Mouse (Mus musculus) stomach, embryonic 16.5 days (tissue): ENCODE measurements around the gene Cdc7. TPM values are rescaled to one million over a fixed set of nuclear protein-coding genes. Genes with fewer than 3 reads are reported as not detected.

Experiments used
- ATAC-seq: fragments of 200-750 bp; cut with Nextera tagmentation; 2 replicates; pipeline ENCODE4 v1.8.0; 2017; ENCODE audit warnings: moderate number of reproducible peaks, moderate TSS enrichment; ENCODE audit not compliant: insufficient read depth, low FRiP score
- H3K27ac ChIP-seq: fragments of 300-500 bp; sonication (generic); 2 replicates; pipeline ENCODE4 v1.5.1; 2014; ENCODE audit warnings: low read length
- H3K27me3 ChIP-seq: fragments of 300-500 bp; sonication (generic); 2 replicates; pipeline ENCODE4 v1.6.1; 2014; ENCODE audit warnings: low read length, control low read depth, mixed read lengths; ENCODE audit not compliant: control insufficient read depth, insufficient read depth
- H3K36me3 ChIP-seq: fragments of 300-500 bp; sonication (generic); 2 replicates; pipeline ENCODE4 v1.6.1; 2014; ENCODE audit warnings: low read length; ENCODE audit not compliant: control insufficient read depth, insufficient read depth
- H3K4me1 ChIP-seq: fragments of 300-500 bp; sonication (generic); 2 replicates; pipeline ENCODE4 v1.6.1; 2014; ENCODE audit warnings: low read length, control low read depth, mixed read lengths; ENCODE audit not compliant: control insufficient read depth, insufficient read depth
- H3K4me2 ChIP-seq: fragments of 300-500 bp; sonication (generic); 2 replicates; pipeline ENCODE4 v1.6.1; 2014; ENCODE audit warnings: low read depth, low read length, mixed read lengths
- H3K4me3 ChIP-seq: fragments of 300-500 bp; sonication (generic); replicated peaks from 2 replicates; pipeline ENCODE4 v1.5.1; 2014; ENCODE audit warnings: mild to moderate bottlenecking, low read length
- H3K9ac ChIP-seq: fragments of 300-500 bp; sonication (generic); 2 replicates; pipeline ENCODE4 v1.6.1; 2014; ENCODE audit warnings: low read length
- H3K9me3 ChIP-seq: fragments of 300-500 bp; sonication (generic); replicated peaks from 2 replicates; pipeline ENCODE4 v1.6.1; 2016; ENCODE audit warnings: low read length, control low read depth; ENCODE audit not compliant: control insufficient read depth
- WGBS: fragments of 180-500 bp; shearing (Covaris S2); extraction: QIAGEN DNeasy Blood & Tissue Kit; methylation state at CpG from one replicate; pipeline ENCODE4 v1.1.7; 2014; 5-methylcytosine and 5-hydroxymethylcytosine counted together
- polyA plus RNA-seq: library from polyadenylated mRNA; unstranded; fragments of >200 nt; fragmentation: Nextera tagmentation; extraction: Ambion mirVana; gene quantifications from 2 replicates; pipeline ENCODE4 v1.2.1, GENCODE M21; 2015

Gene Cdc7
- polyA plus RNA-seq: 39.2 and 42.6 TPM in 2 replicates

- Histone ChIP-seq H3K9me3 (peaks cover 8% of the 10 kb centered on the region; the same call in 1 of the 2 replicates), H3K9ac (peak within 1 kb of the TSS; percentile 85), H3K27ac (peak within 1 kb of the TSS; percentile 80), H3K36me3 (no peaks in the 10 kb centered on the region), H3K4me2 (peak within 1 kb of the TSS; percentile 96), H3K27me3 (no peaks in the 10 kb centered on the region), H3K4me3 (peak within 1 kb of the TSS; percentile 93), H3K4me1 (peaks cover 12% of the 10 kb centered on the region)
- 5% methylated on average over 54 of the region's 54 CpGs for WGBS
- peak; percentile 93 for ATAC-seq
Observed at GRCm38 (mm10) chr5:106963584-106964512, at the start of gene Cdc7. Gene Cdc7 (plus strand): TSS chr5:106964322.

- no peaks in the 10 kb centered on the region for H3K4me1 ChIP-seq
- ATAC-seq: no peak
- no peak overlapping the region for H3K27ac ChIP-seq
- no peak overlapping the region for H3K4me3 ChIP-seq
- no peaks in the 10 kb centered on the region for H3K27me3 ChIP-seq
- no peaks in the 10 kb centered on the region for H3K9me3 ChIP-seq
- H3K9ac ChIP-seq: no peak overlapping the region
- H3K36me3 ChIP-seq: no peaks in the 10 kb centered on the region
- H3K4me2 ChIP-seq: no peak overlapping the region
Observed at GRCm38 (mm10) chr5:106919315-106919714, 44.8 kb upstream of the Cdc7 start.

- ATAC-seq: peak; percentile 92
- Histone ChIP-seq H3K36me3 (no peaks in the 10 kb centered on the region), H3K9me3 (no peaks in the 10 kb centered on the region), H3K4me3 (peak within 1 kb of the TSS; percentile 56), H3K9ac (peak within 1 kb of the TSS; percentile 74), H3K27me3 (no peaks in the 10 kb centered on the region), H3K4me1 (0 out of 2 replicates have a peak, but pooled peaks cover 3% of the 10 kb centered on the region), H3K4me2 (peak within 1 kb of the TSS; percentile 94), H3K27ac (no peak within 1 kb of the TSS)
- WGBS: under 1% methylated on average over 58 of the region's 76 CpGs
Observed at GRCm38 (mm10) chr5:106925488-106926368, 38.4 kb upstream of the Cdc7 start, which contains the start of gene Hfm1. Gene Hfm1 (minus strand): TSS chr5:106926321.

- no peak for ATAC-seq
- H3K27me3 ChIP-seq: no peaks in the 10 kb centered on the region
- no peaks in the 10 kb centered on the region for H3K9me3 ChIP-seq
- peak overlapping the region; percentile 94 for H3K4me2 ChIP-seq
- no peak overlapping the region for H3K27ac ChIP-seq
- 0 out of 2 replicates have a peak, but pooled peaks cover 3% of the 10 kb centered on the region for H3K4me1 ChIP-seq
- H3K9ac ChIP-seq: peak overlapping the region; percentile 74
- WGBS: 26% methylated on average over 4 of the region's 4 CpGs
- no peaks in the 10 kb centered on the region for H3K36me3 ChIP-seq
- peak overlapping the region; percentile 56 for H3K4me3 ChIP-seq
Observed at GRCm38 (mm10) chr5:106926369-106926686, 37.8 kb upstream of the Cdc7 start.

DNA sequence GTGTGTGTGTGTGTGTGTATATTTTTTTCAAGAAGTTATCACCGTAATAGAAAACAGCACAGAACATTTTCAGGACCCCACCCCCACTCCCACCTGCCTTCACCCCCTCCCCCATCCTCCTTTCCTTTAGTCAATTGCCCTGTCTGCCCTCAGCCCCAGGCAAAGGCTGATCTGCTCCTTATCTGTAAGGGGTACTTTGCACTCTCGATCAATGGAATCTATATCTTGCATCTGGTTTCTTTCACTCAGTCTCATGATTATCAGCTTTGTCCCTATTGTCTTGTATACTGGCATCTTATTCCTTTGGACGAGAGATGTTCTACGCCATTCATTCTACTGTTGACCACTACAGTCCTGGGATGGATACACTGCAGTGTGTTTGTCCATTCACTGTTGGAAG lies 36.1 kb upstream of the Cdc7 start:
- ATAC-seq: no peak
- Histone ChIP-seq H3K4me1 (0 out of 2 replicates have a peak, but pooled peaks cover 3% of the 10 kb centered on the region), H3K4me2 (no peak overlapping the region), H3K9ac (no peak overlapping the region), H3K36me3 (no peaks in the 10 kb centered on the region), H3K27ac (no peak overlapping the region), H3K4me3 (no peak overlapping the region), H3K9me3 (no peaks in the 10 kb centered on the region), H3K27me3 (no peaks in the 10 kb centered on the region)
- WGBS: 56% methylated on average over 4 of the region's 4 CpGs

DNA sequence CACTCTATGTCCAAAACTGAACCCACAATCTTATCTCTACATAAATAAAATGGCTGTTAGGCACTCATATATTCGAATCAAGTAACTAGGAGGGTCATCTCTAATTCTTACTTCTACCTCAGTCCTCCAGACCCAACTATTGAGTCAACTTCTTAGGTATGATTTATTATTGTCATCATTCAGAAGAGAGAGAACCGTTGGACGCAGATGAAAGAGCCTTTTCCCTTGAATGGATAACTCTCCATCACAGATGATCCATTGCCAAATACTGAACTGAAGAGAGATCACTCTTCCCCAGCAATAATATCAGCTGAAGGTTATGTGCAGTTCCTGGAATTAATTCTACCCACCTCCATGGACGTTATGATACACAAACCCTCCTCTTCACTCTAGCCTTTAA lies 17.8 kb upstream of the Cdc7 start:
- Histone ChIP-seq H3K36me3 (no peaks in the 10 kb centered on the region), H3K4me1 (no peaks in the 10 kb centered on the region), H3K9ac (no peak overlapping the region), H3K4me3 (no peak overlapping the region), H3K4me2 (no peak overlapping the region), H3K27me3 (no peaks in the 10 kb centered on the region), H3K9me3 (no peaks in the 10 kb centered on the region), H3K27ac (no peak overlapping the region)
- no peak for ATAC-seq
- WGBS: 60% methylated on average over 4 of the region's 4 CpGs

DNA sequence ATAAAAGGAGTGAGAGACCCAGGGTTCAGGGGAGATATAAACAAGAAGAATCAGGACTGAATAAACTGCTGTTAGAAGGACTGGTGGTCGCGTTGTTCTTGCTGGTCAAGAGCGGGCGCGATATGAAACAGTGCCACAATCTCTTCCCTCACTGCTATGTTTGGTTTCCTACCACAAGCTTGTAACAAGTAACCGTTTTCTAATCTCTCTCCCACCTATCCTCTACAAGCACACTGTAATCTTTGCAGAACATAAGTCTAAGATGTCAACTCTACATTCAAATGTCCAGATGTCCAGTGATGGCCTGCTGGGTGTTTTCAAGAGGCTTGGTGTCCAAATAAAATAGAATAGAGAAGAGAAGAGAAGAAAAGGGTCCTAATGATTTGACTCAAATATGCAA lies 15.4 kb upstream of the Cdc7 start:
- Histone ChIP-seq H3K4me1 (no peaks in the 10 kb centered on the region), H3K4me2 (no peak overlapping the region), H3K36me3 (no peaks in the 10 kb centered on the region), H3K27ac (no peak overlapping the region), H3K27me3 (no peaks in the 10 kb centered on the region), H3K9me3 (no peaks in the 10 kb centered on the region), H3K9ac (no peak overlapping the region), H3K4me3 (no peak overlapping the region)
- 75% methylated on average over 6 of the region's 6 CpGs for WGBS
- no peak for ATAC-seq

GRCm38 (mm10) chr5:106956467-106956866 lies 7.7 kb upstream of the Cdc7 start:
- peaks cover 7% of the 10 kb centered on the region for H3K4me1 ChIP-seq
- no peak overlapping the region for H3K4me3 ChIP-seq
- H3K9ac ChIP-seq: no peak overlapping the region
- WGBS: 28% methylated on average over 3 of the region's 3 CpGs
- peak overlapping the region; percentile 60 for H3K27ac ChIP-seq
- H3K4me2 ChIP-seq: no peak overlapping the region
- peak; percentile 81 for ATAC-seq
- no peaks in the 10 kb centered on the region for H3K27me3 ChIP-seq
- peaks cover 13% of the 10 kb centered on the region; the same call in 1 of the 2 replicates for H3K9me3 ChIP-seq
- H3K36me3 ChIP-seq: no peaks in the 10 kb centered on the region

DNA sequence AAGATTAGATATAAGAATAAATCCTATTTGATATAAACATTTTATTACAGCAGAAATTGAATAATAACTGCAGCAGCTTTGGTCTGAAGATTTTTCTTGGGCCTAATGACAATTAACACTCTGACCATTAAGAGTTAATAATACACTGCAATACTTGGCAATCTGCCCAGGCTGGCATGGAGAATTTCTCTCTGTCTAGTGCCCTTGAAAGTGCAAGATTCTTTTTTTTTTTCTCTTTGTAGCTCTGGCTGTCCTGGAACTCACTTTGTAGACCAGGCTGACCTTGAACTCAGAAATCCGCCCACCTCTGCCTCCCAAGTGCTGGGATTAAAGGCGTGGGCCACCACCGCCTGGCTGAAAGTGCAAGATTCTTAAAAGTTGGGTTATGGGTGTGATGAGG lies 5.1 kb upstream of the Cdc7 start:
- no peaks in the 10 kb centered on the region for H3K27me3 ChIP-seq
- H3K9ac ChIP-seq: no peak overlapping the region
- H3K4me1 ChIP-seq: peaks cover 12% of the 10 kb centered on the region
- H3K27ac ChIP-seq: no peak overlapping the region
- no peak overlapping the region for H3K4me3 ChIP-seq
- no peak overlapping the region for H3K4me2 ChIP-seq
- peaks cover 13% of the 10 kb centered on the region; the same call in 1 of the 2 replicates for H3K9me3 ChIP-seq
- 71% methylated on average over 3 of the region's 3 CpGs for WGBS
- H3K36me3 ChIP-seq: no peaks in the 10 kb centered on the region
- no peak for ATAC-seq
